Mouse (Mus musculus) gastrocnemius, postnatal 14 days (tissue): ENCODE results near the gene Immt. TPM values are rescaled to one million over a fixed set of nuclear protein-coding genes. Genes with fewer than 3 reads are reported as not detected.

ENCODE experiments used
- DNase-seq: peaks from one replicate; pipeline ENCODE4 v3.0.0; 2021; ENCODE audit warnings: mixed read lengths
- intact Hi-C: fragments of 180-260 bp; cut with DNase I; formaldehyde crosslinking; loops from one replicate; pipeline ENCODE4 v1.15.1; 2025; ENCODE audit warnings: low total_unique reads
- long read RNA-seq, 2 experiments: library from polyadenylated mRNA; stranded (forward); transcript quantifications; one replicate each; pipeline ENCODE4 v2.0.0; 2021
- total RNA-seq, 2 experiments: library from RNA; stranded (reverse); gene quantifications; 2 replicates each; pipeline ENCODE4 v1.2.3; 2021

Immt gene
- 100 to 1,000 TPM; 245 to 287 TPM for total RNA-seq
- long read RNA-seq, experiment 1, partial matches to known transcripts, result 3 of 28 reads
- long read RNA-seq, experiment 1, other reads (novel, unspliced or antisense), result 24 of 28 reads
- long read RNA-seq, experiment 2, partial matches to known transcripts, result 3 of 21 reads
- long read RNA-seq, experiment 2, other reads (novel, unspliced or antisense), result 17 of 21 reads

- intact Hi-C loops, result no loop called here
- DNase-seq, result peak; percentile 99
Observed at GRCm38 (mm10) chr6:71830690-71831580, at the start of gene Immt. Gene Immt (plus strand): TSS chr6:71831331.

GRCm38 (mm10) chr6:71783165-71783564 lies 48.0 kb upstream of the Immt start:
- no peak for DNase-seq
- intact Hi-C loops, result no loop called here

- no peak for DNase-seq
- intact Hi-C loops, result no loop called here
Observed at GRCm38 (mm10) chr6:71788348-71788747, 42.8 kb upstream of the Immt start.

- intact Hi-C loops, result loop anchor here (10.0 kb wide), 1 partner anchor 637 kb away; no protein-coding TSS in a partner anchor
- peak; percentile 30 for DNase-seq
Observed at GRCm38 (mm10) chr6:71791771-71792170, 39.4 kb upstream of the Immt start.

GRCm38 (mm10) chr6:71799391-71799790 lies 31.7 kb upstream of the Immt start:
- intact Hi-C loops, result loop anchor here (10.0 kb wide), 1 partner anchor 645 kb away; no protein-coding TSS in a partner anchor

GRCm38 (mm10) chr6:71801011-71801713 lies 30.0 kb upstream of the Immt start:
- no peak for DNase-seq
- intact Hi-C loops, result loop anchor here (10.0 kb wide), 1 partner anchor 186 kb away; no protein-coding TSS in a partner anchor

More at GRCm38 (mm10) chr6:71799391-71799790, 31.7 kb upstream of the Immt start:
- no peak for DNase-seq

- intact Hi-C loops, result loop anchor here (10.0 kb wide), 1 partner anchor 187 kb away; no protein-coding TSS in a partner anchor
- no peak for DNase-seq
Observed at GRCm38 (mm10) chr6:71801714-71802094, 29.4 kb upstream of the Immt start.

GRCm38 (mm10) chr6:71803609-71804008 lies 27.5 kb upstream of the Immt start:
- intact Hi-C loops, result loop anchor here (10.0 kb wide), 1 partner anchor 189 kb away; no protein-coding TSS in a partner anchor
- no peak for DNase-seq

- peak; percentile 64 for DNase-seq
- intact Hi-C loops, result loop anchor here (10.0 kb wide), 1 partner anchor 189 kb away; no protein-coding TSS in a partner anchor
Observed at GRCm38 (mm10) chr6:71804061-71804829, 26.9 kb upstream of the Immt start.

- DNase-seq, result no peak
- intact Hi-C loops, result loop anchor here (10.0 kb wide), 1 partner anchor 192 kb away; no protein-coding TSS in a partner anchor
Observed at GRCm38 (mm10) chr6:71806713-71807112, 24.4 kb upstream of the Immt start.

GRCm38 (mm10) chr6:71809890-71810289 lies 21.2 kb upstream of the Immt start:
- intact Hi-C loops, result loop anchor here (10.0 kb wide), 1 partner anchor 195 kb away; no protein-coding TSS in a partner anchor
- no peak for DNase-seq

- intact Hi-C loops, result no loop called here
- no peak for DNase-seq
Observed at GRCm38 (mm10) chr6:71812820-71813219, 18.3 kb upstream of the Immt start.

GRCm38 (mm10) chr6:71819764-71820292 lies 11.3 kb upstream of the Immt start:
- intact Hi-C loops, result no loop called here
- no peak for DNase-seq

GRCm38 (mm10) chr6:71823085-71823484 lies 8.0 kb upstream of the Immt start:
- intact Hi-C loops, result no loop called here
- no peak for DNase-seq

GRCm38 (mm10) chr6:71823488-71823887 lies 7.6 kb upstream of the Immt start:
- intact Hi-C loops, result no loop called here
- peak; percentile 85 for DNase-seq

- no peak for DNase-seq
- intact Hi-C loops, result no loop called here
Observed at GRCm38 (mm10) chr6:71823961-71824360, 7.2 kb upstream of the Immt start.

- no peak for DNase-seq
- intact Hi-C loops, result no loop called here
Observed at GRCm38 (mm10) chr6:71826869-71827268, 4.3 kb upstream of the Immt start, which contains the start of gene Mrpl35. Gene Mrpl35 (minus strand): TSS chr6:71826969.

GRCm38 (mm10) chr6:71829768-71830167 lies 1.4 kb upstream of the Immt start:
- DNase-seq, result no peak
- intact Hi-C loops, result no loop called here

GRCm38 (mm10) chr6:71831581-71831960 lies 440 bp downstream of the Immt start:
- peak; percentile 97 for DNase-seq
- intact Hi-C loops, result no loop called here
